ENCODE assay signal across 12 mouse cellular contexts in the genomic region with DNA sequence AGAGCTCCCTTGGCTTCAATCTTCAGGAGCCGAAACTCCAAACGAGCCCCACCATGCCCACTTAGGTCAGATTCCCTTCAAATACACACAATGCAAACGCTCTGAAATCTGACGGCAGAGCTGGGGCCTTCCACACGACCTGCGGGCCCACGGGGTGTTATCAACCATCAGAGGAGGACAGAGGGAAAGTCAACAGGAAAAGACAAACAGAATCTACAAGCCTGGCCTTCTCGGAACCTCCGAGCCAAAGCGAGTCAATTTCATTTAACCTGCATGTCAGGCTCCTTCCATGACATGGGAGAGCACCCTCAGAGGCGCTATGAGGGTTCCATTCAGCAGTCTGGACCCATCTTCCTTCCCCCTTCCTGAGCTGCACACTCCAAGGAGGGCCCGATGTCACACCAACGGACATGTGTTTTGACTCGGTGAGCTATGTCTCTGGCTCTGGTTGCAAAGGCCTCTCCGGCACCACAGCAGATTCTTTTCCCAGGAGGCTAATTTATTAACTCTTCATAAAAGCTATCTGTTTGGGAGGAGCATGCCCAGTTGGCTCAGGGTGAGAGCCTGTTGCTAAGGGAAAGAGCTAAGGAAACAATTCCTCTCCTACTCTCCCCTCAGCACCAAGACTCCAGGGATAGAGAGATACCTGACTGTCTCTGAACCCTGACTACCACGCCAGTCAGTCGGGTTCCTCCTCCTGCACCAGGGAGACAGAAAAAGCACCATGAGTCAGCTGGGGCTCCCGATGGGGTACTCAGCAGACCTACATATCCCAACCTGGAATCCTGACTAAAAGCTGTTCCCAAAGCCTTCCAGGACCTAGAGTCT. TPM values are rescaled to one million over a fixed set of nuclear protein-coding genes. Genes with fewer than 3 reads are reported as not detected.
DNase-seq lines count a peak whose midpoint lies in the region; ATAC-seq and TF ChIP-seq lines count a peak whose summit lies in the region.
"Had no signal": no experiment of that assay in that cellular context is flagged by ENCODE, and none has a peak within 500 bp of the region (broad histone marks: within the 10 kb centered on the region; RNA-seq: fewer than 3 reads in every experiment).

No protein-coding gene starts in this region.

- H3K27ac ChIP-seq in heart, embryonic 12.5 days (ENCODE audit: poor library complexity, severe bottlenecking): 0 out of 2 replicates have a peak overlapping the region, but pooled peaks have one; percentile 2
- H3K27ac ChIP-seq in lung, embryonic 14.5 days (ENCODE audit: low read depth): no peak overlapping the region
- H3K27ac ChIP-seq in hindbrain, postnatal 0 days: peak overlapping the region; percentile 18; the same call in 1 of the 2 replicates
- 0 out of 2 replicates have a peak overlapping the region, but pooled peaks have one; percentile 6 for H3K27ac ChIP-seq in midbrain, embryonic 15.5 days
- H3K27ac ChIP-seq: neural tube, embryonic 12.5 days had no signal

- no peak overlapping the region for H3K4me3 ChIP-seq in heart, embryonic 12.5 days
- H3K4me3 ChIP-seq in lung, embryonic 14.5 days (ENCODE audit: low read depth, low read length): no peak overlapping the region
- H3K4me3 ChIP-seq in hindbrain, postnatal 0 days (ENCODE audit: low read length): no peak overlapping the region
- no peak overlapping the region for H3K4me3 ChIP-seq in midbrain, embryonic 15.5 days
- H3K4me3 ChIP-seq: neural tube, embryonic 12.5 days had no signal

- H3K4me2 ChIP-seq in heart, embryonic 12.5 days: no peak overlapping the region
- H3K4me2 ChIP-seq in lung, embryonic 14.5 days: no peak overlapping the region
- no peak overlapping the region for H3K4me2 ChIP-seq in hindbrain, postnatal 0 days (ENCODE audit: low read depth, low read length)
- no peak overlapping the region for H3K4me2 ChIP-seq in midbrain, embryonic 15.5 days
- H3K4me2 ChIP-seq: neural tube, embryonic 12.5 days had no signal

- no peaks in the 10 kb centered on the region for H3K27me3 ChIP-seq in heart, embryonic 12.5 days (replicated peaks)
- no peaks in the 10 kb centered on the region for H3K27me3 ChIP-seq in lung, embryonic 14.5 days (ENCODE audit: insufficient read depth, low read length)
- H3K27me3 ChIP-seq in hindbrain, postnatal 0 days (ENCODE audit: insufficient read depth, low read length): no peaks in the 10 kb centered on the region
- no peaks in the 10 kb centered on the region for H3K27me3 ChIP-seq in midbrain, embryonic 15.5 days (replicated peaks)
- H3K27me3 ChIP-seq: neural tube, embryonic 12.5 days had no signal

- 67% methylated on average over 18 of the region's 18 CpGs for WGBS in heart, embryonic 12.5 days
- WGBS in lung, embryonic 14.5 days: 48% methylated on average over 18 of the region's 18 CpGs
- WGBS in hindbrain, postnatal 0 days: 59% methylated on average over 18 of the region's 18 CpGs
- WGBS in midbrain, embryonic 15.5 days: 78% methylated on average over 18 of the region's 18 CpGs

- peaks cover 60% of the 10 kb centered on the region for H3K36me3 ChIP-seq in heart, embryonic 12.5 days
- peaks cover 29% of the 10 kb centered on the region for H3K36me3 ChIP-seq in lung, embryonic 14.5 days (ENCODE audit: insufficient read depth)
- H3K36me3 ChIP-seq in hindbrain, postnatal 0 days (ENCODE audit: insufficient read depth, low read length): peaks cover 11% of the 10 kb centered on the region
- H3K36me3 ChIP-seq in midbrain, embryonic 15.5 days (replicated peaks): no peaks in the 10 kb centered on the region; the same call in 1 of the 2 replicates

- H3K9me3 ChIP-seq in heart, embryonic 12.5 days (replicated peaks): no peaks in the 10 kb centered on the region
- H3K9me3 ChIP-seq in lung, embryonic 14.5 days (ENCODE audit: low read depth, low read length): no peaks in the 10 kb centered on the region
- H3K9me3 ChIP-seq in hindbrain, postnatal 0 days (ENCODE audit: low read length): no peaks in the 10 kb centered on the region
- H3K9me3 ChIP-seq in midbrain, embryonic 15.5 days: no peaks in the 10 kb centered on the region
- H3K9me3 ChIP-seq: neural tube, embryonic 12.5 days had no signal

- ATAC-seq in heart, embryonic 12.5 days (ENCODE audit: insufficient number of reproducible peaks, low FRiP score): no peak
- ATAC-seq in lung, embryonic 14.5 days (ENCODE audit: insufficient read depth): peak; percentile 63; the same call in 1 of the 2 replicates
- no peak for ATAC-seq in hindbrain, postnatal 0 days
- no peak for ATAC-seq in midbrain, embryonic 15.5 days (replicated peaks)

- no peak for DNase-seq in heart, postnatal 36 days
- peak; percentile 53 for DNase-seq in lung, embryonic 14.5 days
- no peak for DNase-seq in lung, postnatal 25 days (ENCODE audit: low spot score)
- peak; percentile 42 for DNase-seq in hindbrain, postnatal 0 days (ENCODE audit: low spot score)
- DNase-seq in left cerebral cortex, postnatal 4 days: no peak
- DNase-seq in left cerebral cortex, postnatal 14 days (ENCODE audit: low spot score in 2 of 2): no peak
- DNase-seq: lung, postnatal 36 days; right cerebral cortex, postnatal 4 days; thymus, adult 2 months had no signal

- intact Hi-C loops in heart, postnatal 36 days (cut with DNase I): no loop called here
- intact Hi-C loops in left cerebral cortex, postnatal 4 days (cut with DNase I): no loop called here
- intact Hi-C loops in left cerebral cortex, postnatal 14 days (cut with DNase I): no loop called here

- peaks cover 65% of the 10 kb centered on the region for H3K4me1 ChIP-seq in heart, embryonic 12.5 days (replicated peaks)
- no peaks in the 10 kb centered on the region; the same call in none of the 2 replicates for H3K4me1 ChIP-seq in lung, embryonic 14.5 days (ENCODE audit: insufficient read depth)
- H3K4me1 ChIP-seq in hindbrain, postnatal 0 days (ENCODE audit: insufficient read depth, low read length): peaks cover 13% of the 10 kb centered on the region; the same call in 1 of the 2 replicates
- peaks cover 30% of the 10 kb centered on the region for H3K4me1 ChIP-seq in midbrain, embryonic 15.5 days

- no peak overlapping the region for H3K9ac ChIP-seq in heart, embryonic 12.5 days
- no peak overlapping the region for H3K9ac ChIP-seq in lung, embryonic 14.5 days
- no peak overlapping the region for H3K9ac ChIP-seq in hindbrain, postnatal 0 days (replicated peaks; ENCODE audit: low read length)
- no peak overlapping the region for H3K9ac ChIP-seq in midbrain, embryonic 15.5 days
- H3K9ac ChIP-seq: neural tube, embryonic 12.5 days had no signal

- TF ChIP-seq CTCF in lung, embryonic 14.5 days (IDR thresholded peaks at IDR 0.05; ENCODE audit: low read depth): no peak
- TF ChIP-seq CTCF in hindbrain, postnatal 0 days (IDR thresholded peaks at IDR 0.05; ENCODE audit: low read depth): no peak

RNA-seq across cellular contexts. Expression of a gene that starts 42.6 kb away (rescaled TPM):
- polyA plus RNA-seq in heart, embryonic 12.5 days (2016; fragmentation: Nextera tagmentation; extraction: Ambion mirVana): 18.7 and 20.5 TPM in 2 replicates
- total RNA-seq in heart, postnatal 36 days (2021): 100 to 1,000 TPM; 192 TPM
- 12.7 TPM in 2 replicates for polyA plus RNA-seq in lung, embryonic 14.5 days (2014; fragmentation: Nextera tagmentation; extraction: Ambion mirVana)
- total RNA-seq in hindbrain, postnatal 0 days (2014; rRNA removed): 165 and 170 TPM in 2 replicates
- 33.0 and 36.8 TPM in 2 replicates for polyA plus RNA-seq in hindbrain, postnatal 0 days (2015; fragmentation: Nextera tagmentation; extraction: Ambion mirVana)
- polyA plus RNA-seq in midbrain, embryonic 15.5 days (2015; fragmentation: Nextera tagmentation; extraction: Ambion mirVana): 32.0 and 33.6 TPM in 2 replicates
- total RNA-seq in left cerebral cortex, postnatal 4 days (2021): 10 to 100 TPM; 75.8 to 90.1 TPM
- 100 to 1,000 TPM in 1 of 2 experiments, 10 to 100 TPM in 1; 97.8 to 103 TPM for total RNA-seq in left cerebral cortex, postnatal 14 days (2021)

Comparison
In these comparisons a context has a peak if more than half of its experiments do, and no peak if none do; other contexts are left out.
1. DNase-seq: peak in lung, embryonic 14.5 days (single experiment) and hindbrain, postnatal 0 days (single experiment); none in heart, postnatal 36 days (0 of 2), lung, postnatal 25 days (single experiment), left cerebral cortex, postnatal 4 days (single experiment) and left cerebral cortex, postnatal 14 days (0 of 2).